Mouse (Mus musculus): ENCODE results near the gene 2210408I21Rik.

The 2210408I21Rik gene

GRCm38 (mm10) chr13:77278659-77279413 is 143.5 kb downstream of the 2210408I21Rik start:
- no peak for DNase-seq

- no peak for DNase-seq
Observed at GRCm38 (mm10) chr13:77295519-77295918, 160.2 kb downstream of the 2210408I21Rik start.

- no peak for DNase-seq
Observed at GRCm38 (mm10) chr13:77324101-77324500, 188.8 kb downstream of the 2210408I21Rik start.

GRCm38 (mm10) chr13:77326174-77326959 is 191.0 kb downstream of the 2210408I21Rik start:
- no peak for DNase-seq

GRCm38 (mm10) chr13:77342097-77342496 is 206.8 kb downstream of the 2210408I21Rik start:
- no peak for DNase-seq

- DNase-seq = no peak
Observed at GRCm38 (mm10) chr13:77385448-77385970, 250.2 kb downstream of the 2210408I21Rik start.

- no peak for DNase-seq
Observed at GRCm38 (mm10) chr13:77386001-77386400, 250.7 kb downstream of the 2210408I21Rik start.

- no peak for DNase-seq
Observed at GRCm38 (mm10) chr13:77388148-77388547, 252.8 kb downstream of the 2210408I21Rik start.

GRCm38 (mm10) chr13:77389209-77389608 is 253.9 kb downstream of the 2210408I21Rik start:
- no peak for DNase-seq

- no peak for DNase-seq
Observed at GRCm38 (mm10) chr13:77396374-77396773, 261.0 kb downstream of the 2210408I21Rik start.

GRCm38 (mm10) chr13:77396981-77397380 is 261.6 kb downstream of the 2210408I21Rik start:
- peak in 1 of 2 experiments; percentile 1 for DNase-seq

GRCm38 (mm10) chr13:77397646-77398045 is 262.3 kb downstream of the 2210408I21Rik start:
- no peak for DNase-seq

- peak in 1 of 2 experiments; percentile 6 for DNase-seq
Observed at GRCm38 (mm10) chr13:77398477-77398876, 263.1 kb downstream of the 2210408I21Rik start.

- no peak for DNase-seq
Observed at GRCm38 (mm10) chr13:77400762-77401161, 265.4 kb downstream of the 2210408I21Rik start.

- DNase-seq = peak in 1 of 2 experiments; percentile 3
Observed at GRCm38 (mm10) chr13:77408530-77408929, 273.2 kb downstream of the 2210408I21Rik start.

GRCm38 (mm10) chr13:77409804-77410203 is 274.5 kb downstream of the 2210408I21Rik start:
- DNase-seq = no peak

GRCm38 (mm10) chr13:77412829-77413228 is 277.5 kb downstream of the 2210408I21Rik start:
- DNase-seq = no peak

- peak in 1 of 2 experiments; percentile 3 for DNase-seq
Observed at GRCm38 (mm10) chr13:77450007-77450567, 314.7 kb downstream of the 2210408I21Rik start.

GRCm38 (mm10) chr13:77470093-77470621 is 334.8 kb downstream of the 2210408I21Rik start:
- DNase-seq = no peak

GRCm38 (mm10) chr13:77476420-77476819 is 341.1 kb downstream of the 2210408I21Rik start:
- no peak for DNase-seq

- no peak for DNase-seq
Observed at GRCm38 (mm10) chr13:77478425-77479119, 343.2 kb downstream of the 2210408I21Rik start.

GRCm38 (mm10) chr13:77489938-77490651 is 354.8 kb downstream of the 2210408I21Rik start:
- DNase-seq = no peak

Data from cerebellum, postnatal 14 days (tissue).